ENCODE assay signal across 25 mouse cellular contexts in genomic region chr7:16055665-16056064, GRCm38 (mm10). TPM values are rescaled to one million over a fixed set of nuclear protein-coding genes. Genes with fewer than 3 reads are reported as not detected.
A peak's percentile ranks its signal among the peaks of the same experiment; 100 is the strongest.
DNase-seq lines count a peak whose midpoint lies in the region; ATAC-seq and TF ChIP-seq lines count a peak whose summit lies in the region.
"Had no signal": no experiment of that assay in that cellular context is flagged by ENCODE, and none has a peak within 500 bp of the region (broad histone marks: within the 10 kb centered on the region; RNA-seq: fewer than 3 reads in every experiment).

No protein-coding gene starts in this region.

- WGBS in small intestine, adult 2 months: 82% methylated on average over 6 of the region's 6 CpGs
- 87% methylated on average over 6 of the region's 6 CpGs for WGBS in limb, embryonic 10.5 days

- H3K4me3 ChIP-seq in small intestine, adult 2 months (ENCODE audit: low read depth, low read length): no peak overlapping the region
- no peak overlapping the region for H3K4me3 ChIP-seq in limb, embryonic 10.5 days
- H3K4me3 ChIP-seq: embryonic facial prominence, embryonic 10.5 days; heart, embryonic 12.5 days; hindbrain, embryonic 12.5 days; kidney, embryonic 15.5 days; limb, embryonic 13.5 days; liver, embryonic 13.5 days had no signal

- DNase-seq in CD4-positive, CD25-positive, alpha-beta regulatory T cell, adult 2 months (ENCODE audit: low read depth, low spot score): peak; percentile 39
- peak; percentile 86 to 87 for DNase-seq in spleen, postnatal 36 days (ENCODE audit: low spot score in 2 of 2)
- no peak for DNase-seq in spleen, adult 12 weeks (ENCODE audit: low spot score)
- no peak for DNase-seq in right cerebral cortex, postnatal 36 days (ENCODE audit: low spot score in 2 of 2)
- no peak for DNase-seq in limb, embryonic 10.5 days (ENCODE audit: low spot score)
- DNase-seq: heart, postnatal 10 days; kidney, adult 11 months; layer of hippocampus, postnatal 36 days; liver, embryonic 13.5 days; lung, embryonic 14.5 days; lung, postnatal 4 days; right cerebral cortex, postnatal 14 days; thymus, postnatal 14 days had no signal

- TF ChIP-seq CTCF in small intestine, adult 2 months (IDR thresholded peaks at IDR 0.05; ENCODE audit: extremely low read depth, insufficient read length, insufficient replicate concordance, low read depth, low read length): no peak

- H3K27me3 ChIP-seq in small intestine, adult 2 months (ENCODE audit: control insufficient read depth, insufficient read depth, low read length): no peaks in the 10 kb centered on the region
- H3K27me3 ChIP-seq in limb, embryonic 10.5 days (ENCODE audit: low read depth, poor library complexity, severe bottlenecking): peaks cover 14% of the 10 kb centered on the region

- no peak for TF ChIP-seq POLR2A in small intestine, adult 2 months (IDR thresholded peaks at IDR 0.05; ENCODE audit: low read depth, low read length)

- peaks cover 12% of the 10 kb centered on the region; the same call in 1 of the 2 replicates for H3K4me1 ChIP-seq in small intestine, adult 2 months (ENCODE audit: control insufficient read depth, insufficient read depth, insufficient read length, low read length)
- peaks cover 7% of the 10 kb centered on the region for H3K4me1 ChIP-seq in limb, embryonic 10.5 days

- no peak for ATAC-seq in CD4-positive, CD25-positive, alpha-beta regulatory T cell, adult 4 months
- ATAC-seq in granulocyte monocyte progenitor cell, adult 5-6 weeks (replicated peaks; ENCODE audit: poor library complexity, severe bottlenecking): peak; percentile 17
- ATAC-seq: forebrain, postnatal 0 days had no signal

- peak overlapping the region; percentile 71 for H3K27ac ChIP-seq in small intestine, adult 2 months (ENCODE audit: insufficient read depth, low read depth, low read length)
- no peak overlapping the region for H3K27ac ChIP-seq in limb, embryonic 10.5 days
- H3K27ac ChIP-seq: embryonic facial prominence, embryonic 10.5 days; hindbrain, embryonic 12.5 days; kidney, embryonic 15.5 days; limb, embryonic 13.5 days; liver, embryonic 13.5 days had no signal

- H3K9me3 ChIP-seq in limb, embryonic 10.5 days (replicated peaks): no peaks in the 10 kb centered on the region
- H3K9me3 ChIP-seq: embryonic facial prominence, embryonic 10.5 days; heart, embryonic 12.5 days; hindbrain, embryonic 12.5 days; kidney, embryonic 15.5 days; limb, embryonic 13.5 days; liver, embryonic 13.5 days had no signal

- no peaks in the 10 kb centered on the region for H3K36me3 ChIP-seq in small intestine, adult 2 months (ENCODE audit: control insufficient read depth, insufficient read depth, low read length)
- no peaks in the 10 kb centered on the region for H3K36me3 ChIP-seq in limb, embryonic 10.5 days
- H3K36me3 ChIP-seq: embryonic facial prominence, embryonic 10.5 days; heart, embryonic 12.5 days; hindbrain, embryonic 12.5 days; kidney, embryonic 15.5 days; limb, embryonic 13.5 days; liver, embryonic 13.5 days had no signal

RNA-seq across cellular contexts. Expression of gene Zfp541, which starts 5.9 kb away (rescaled TPM):
- not detected for polyA plus RNA-seq in CD4-positive, CD25-positive, alpha-beta regulatory T cell, adult 4 months (2017; shearing (Covaris generic))
- not detected in 2 replicates for total RNA-seq in granulocyte monocyte progenitor cell, adult 5-6 weeks (2014; fragmentation: Nextera tagmentation)
- total RNA-seq in granulocyte monocyte progenitor cell, adult 5-6 weeks (2017): 0.31 TPM in 1 of 2 replicates, not detected in the other
- polyA plus RNA-seq in small intestine, adult 2 months (2012; rRNA removed): not detected in 2 replicates
- polyA plus RNA-seq in limb, embryonic 10.5 days (2016; fragmentation: Nextera tagmentation; extraction: Ambion mirVana): 0.05 TPM in 1 of 2 replicates, not detected in the other
- total RNA-seq: gastrocnemius, adult 18-20 months; heart, adult 18-20 months; heart, postnatal 10 days had no signal
- polyA plus RNA-seq: kidney, embryonic 15.5 days; liver, embryonic 13.5 days; lung, embryonic 14.5 days; midbrain, embryonic 11.5 days had no signal

RNA-seq across cellular contexts. Expression of gene Bicra, which starts 7.9 kb away (rescaled TPM):
- 1 to 10 TPM; 3.6 to 3.9 TPM for polyA plus RNA-seq in CD4-positive, CD25-positive, alpha-beta regulatory T cell, adult 4 months (2017; shearing (Covaris generic))
- total RNA-seq in granulocyte monocyte progenitor cell, adult 5-6 weeks (2014; fragmentation: Nextera tagmentation): 12.2 and 21.8 TPM in 2 replicates
- 0.34 and 0.93 TPM in 2 replicates for total RNA-seq in granulocyte monocyte progenitor cell, adult 5-6 weeks (2017)
- polyA plus RNA-seq in small intestine, adult 2 months (2012; rRNA removed): 18.7 and 31.0 TPM in 2 replicates
- polyA plus RNA-seq in limb, embryonic 10.5 days (2016; fragmentation: Nextera tagmentation; extraction: Ambion mirVana): 10.6 and 10.8 TPM in 2 replicates

RNA-seq across cellular contexts. Expression of gene Napa, which starts 42.6 kb away (rescaled TPM):
- 100 to 1,000 TPM; 198 to 297 TPM for polyA plus RNA-seq in CD4-positive, CD25-positive, alpha-beta regulatory T cell, adult 4 months (2017; shearing (Covaris generic))
- 81.0 and 105 TPM in 2 replicates for total RNA-seq in granulocyte monocyte progenitor cell, adult 5-6 weeks (2014; fragmentation: Nextera tagmentation)
- total RNA-seq in granulocyte monocyte progenitor cell, adult 5-6 weeks (2017): 38.5 and 39.5 TPM in 2 replicates
- polyA plus RNA-seq in small intestine, adult 2 months (2012; rRNA removed): 82.7 and 139 TPM in 2 replicates
- polyA plus RNA-seq in limb, embryonic 10.5 days (2016; fragmentation: Nextera tagmentation; extraction: Ambion mirVana): 197 and 216 TPM in 2 replicates

Comparison
In these comparisons a context has a peak if more than half of its experiments do, and no peak if none do; other contexts are left out.
1. DNase-seq: peak in CD4-positive, CD25-positive, alpha-beta regulatory T cell, adult 2 months (single experiment) and spleen, postnatal 36 days (2 of 2); none in spleen, adult 12 weeks (single experiment), right cerebral cortex, postnatal 36 days (0 of 2) and limb, embryonic 10.5 days (single experiment).